Mouse (Mus musculus): ENCODE results near the gene Srm. TPM values are rescaled to one million over a fixed set of nuclear protein-coding genes. Genes with fewer than 3 reads are reported as not detected.
A peak's percentile ranks its signal among the peaks of the same experiment; 100 is the strongest.

The Srm gene
- total and polyA plus RNA-seq, 3 experiments = 305 to 765 (median 332) TPM

- TF ChIP-seq HCFC1 (IDR thresholded peaks at IDR 0.05; ENCODE audit: low read depth, low read length) (no peak), USF2 (IDR thresholded peaks at IDR 0.05; ENCODE audit: borderline replicate concordance in 1 of 2, insufficient read depth in 1 of 2, low read depth in 1 of 2, low read length in 2 of 2) (no peak), SIN3A (IDR thresholded peaks at IDR 0.05; ENCODE audit: low read length) (no peak), E2F4 (IDR thresholded peaks at IDR 0.05; ENCODE audit: borderline replicate concordance, low read depth, low read length) (no peak), MAX (IDR thresholded peaks at IDR 0.05; ENCODE audit: low read length) (no peak), CHD1 (IDR thresholded peaks at IDR 0.05; ENCODE audit: low read depth, low read length) (no peak), POLR2AphosphoS2 (IDR thresholded peaks at IDR 0.05; ENCODE audit: low read length) (no peak)
Observed at GRCm38 (mm10) chr4:148604541-148605165, 13.3 kb downstream of the Srm start (continued).

GRCm38 (mm10) chr4:148607758-148608157 lies 16.5 kb downstream of the Srm start:
- Histone ChIP-seq H3K27me3 (ENCODE audit: control insufficient read depth in 1 of 2, insufficient read depth in 2 of 2, low read length in 2 of 2) (no peaks in the 10 kb centered on the region), H3K27ac (ENCODE audit: control insufficient read depth, low read depth, low read length) (no peak overlapping the region), H3K4me1 (ENCODE audit: control insufficient read depth in 1 of 2, insufficient read depth in 2 of 2, low read length in 2 of 2) (0 out of 4 replicates have a peak, but pooled peaks cover 0 to 3% of the 10 kb centered on the region in 2 experiments), H3K36me3 (ENCODE audit: control insufficient read depth in 1 of 2, insufficient read depth in 2 of 2, low read length in 2 of 2) (no peaks in the 10 kb centered on the region; a peak in 1 of 4 replicates), H3K9ac (ENCODE audit: control insufficient read depth, low read depth, low read length, poor library complexity, severe bottlenecking) (no peak overlapping the region), H3K9me3 (replicated peaks; ENCODE audit: insufficient read depth, low read length) (no peaks in the 10 kb centered on the region), H3K4me3 (ENCODE audit: control insufficient read depth in 1 of 2, insufficient read depth in 1 of 2, low read depth in 2 of 2, low read length in 2 of 2) (no peak overlapping the region), H3K79me2 (ENCODE audit: control insufficient read depth, insufficient read depth, low read length, poor library complexity) (no peaks in the 10 kb centered on the region)
- TF ChIP-seq MAZ (IDR thresholded peaks at IDR 0.05; ENCODE audit: low read depth, low read length) = no peak
- TF ChIP-seq BHLHE40 (IDR thresholded peaks at IDR 0.05; ENCODE audit: borderline replicate concordance, low read depth, low read length) = no peak
- 0 out of 2 replicates have a peak, but pooled peaks have one; percentile 24 for TF ChIP-seq TBP (IDR thresholded peaks at IDR 0.05; ENCODE audit: low read depth, low read length)
- TF ChIP-seq POLR2AphosphoS2 (IDR thresholded peaks at IDR 0.05; ENCODE audit: low read length) = no peak
- TF ChIP-seq GATA1 (IDR thresholded peaks at IDR 0.05; ENCODE audit: low read depth, low read length) = no peak
- no peak for TF ChIP-seq MXI1 (IDR thresholded peaks at IDR 0.05; ENCODE audit: low read depth, low read length)
- peak; percentile 74 for TF ChIP-seq SMC3 (IDR thresholded peaks at IDR 0.05; ENCODE audit: low read depth, low read length)
- TF ChIP-seq ETS1 (IDR thresholded peaks at IDR 0.05; ENCODE audit: low read depth, low read length) = no peak
- TF ChIP-seq RAD21 (IDR thresholded peaks at IDR 0.05; ENCODE audit: low read depth, low read length) = peak; percentile 93
- TF ChIP-seq ZC3H11A (IDR thresholded peaks at IDR 0.05; ENCODE audit: low read depth, low read length) = peak; percentile 62
- TF ChIP-seq UBTF (IDR thresholded peaks at IDR 0.05; ENCODE audit: borderline replicate concordance, insufficient read depth, low read depth, low read length) = no peak
- no peak for TF ChIP-seq EP300 (IDR thresholded peaks at IDR 0.05; ENCODE audit: low read depth in 1 of 2, low read length in 2 of 2)
- no peak for TF ChIP-seq MEF2A (IDR thresholded peaks at IDR 0.05; ENCODE audit: extremely low read depth, insufficient replicate concordance, low read depth, low read length, poor library complexity, severe bottlenecking)
- TF ChIP-seq POLR2A (IDR thresholded peaks at IDR 0.05; ENCODE audit: control insufficient read depth in 1 of 2, insufficient read depth in 1 of 2, low read depth in 1 of 2, low read length in 2 of 2, poor library complexity in 1 of 2) = no peak
- TF ChIP-seq USF2 (IDR thresholded peaks at IDR 0.05; ENCODE audit: borderline replicate concordance in 1 of 2, insufficient read depth in 1 of 2, low read depth in 1 of 2, low read length in 2 of 2) = no peak
- TF ChIP-seq TCF12 (IDR thresholded peaks at IDR 0.05; ENCODE audit: low read depth, low read length) = no peak
- TF ChIP-seq JUND (IDR thresholded peaks at IDR 0.05; ENCODE audit: low read depth, low read length) = no peak
- no peak for TF ChIP-seq GABPA (IDR thresholded peaks at IDR 0.05; ENCODE audit: low read depth, low read length)
- no peak for TF ChIP-seq MAX (IDR thresholded peaks at IDR 0.05; ENCODE audit: low read length)
- peak; percentile 52; the same call in 1 of the 2 replicates for TF ChIP-seq SIN3A (IDR thresholded peaks at IDR 0.05; ENCODE audit: low read length)
- TF ChIP-seq CTCF (IDR thresholded peaks at IDR 0.05 in 2 of 3, conservative IDR thresholded peaks at IDR 0.05 in 1 of 3; ENCODE audit: control insufficient read depth in 1 of 3, insufficient read depth in 1 of 3, low read depth in 2 of 3, low read length in 3 of 3, poor library complexity in 1 of 3, severe bottlenecking in 1 of 3) = peak; percentile 84 to 94 (median 93)
- peak; percentile 88 for DNase-seq (ENCODE audit: low read depth, low spot score)

Measured in MEL (cell line).